Mouse (Mus musculus) megakaryocyte, adult 5-6 weeks (primary cell): Measurements from ENCODE around the gene Gm49510. TPM values are rescaled to one million over a fixed set of nuclear protein-coding genes. Genes with fewer than 3 reads are reported as not detected.

Source experiments
- ATAC-seq: 2 replicates; pipeline ENCODE4 v1.8.0; 2016; ENCODE audit warnings: mild to moderate bottlenecking, inconsistent platforms; ENCODE audit not compliant: poor library complexity, severe bottlenecking
- total RNA-seq, 2 experiments: library from RNA; stranded (forward) in 1 of 2; stranded (reverse) in 1 of 2; fragments of 153-499, 151-499 nt in 1 of 2; fragments of 221-1000, 200-1000 nt in 1 of 2; gene quantifications; 2 replicates each; pipeline versions ENCODE4 v1.2.3 to v1.2.4; 2015 to 2017

The Gm49510 gene
- total RNA-seq, 2 experiments from 2014 or later, result 1.1 TPM; not detected in 1

DNA sequence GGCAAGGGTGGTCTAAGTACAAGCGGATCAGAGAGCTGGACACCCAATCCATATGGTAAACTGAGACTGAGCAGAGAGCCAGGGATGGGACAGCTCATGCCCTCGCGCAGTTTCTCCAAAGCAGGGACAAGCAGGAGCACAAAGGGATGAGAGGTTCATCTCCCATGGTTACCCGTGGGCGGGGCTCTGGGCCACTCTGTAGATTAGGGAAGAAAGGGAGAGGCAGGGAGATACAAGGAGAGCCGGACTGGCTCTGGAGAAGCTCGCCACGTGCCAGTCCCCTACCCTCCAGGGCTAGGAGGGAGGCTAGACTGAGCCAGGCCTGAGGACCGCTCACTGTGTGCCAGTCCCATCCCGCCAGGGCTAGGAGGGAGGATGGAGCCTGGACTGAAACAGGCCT is 37.8 kb downstream of the Gm49510 start:
- ATAC-seq, result no peak

DNA sequence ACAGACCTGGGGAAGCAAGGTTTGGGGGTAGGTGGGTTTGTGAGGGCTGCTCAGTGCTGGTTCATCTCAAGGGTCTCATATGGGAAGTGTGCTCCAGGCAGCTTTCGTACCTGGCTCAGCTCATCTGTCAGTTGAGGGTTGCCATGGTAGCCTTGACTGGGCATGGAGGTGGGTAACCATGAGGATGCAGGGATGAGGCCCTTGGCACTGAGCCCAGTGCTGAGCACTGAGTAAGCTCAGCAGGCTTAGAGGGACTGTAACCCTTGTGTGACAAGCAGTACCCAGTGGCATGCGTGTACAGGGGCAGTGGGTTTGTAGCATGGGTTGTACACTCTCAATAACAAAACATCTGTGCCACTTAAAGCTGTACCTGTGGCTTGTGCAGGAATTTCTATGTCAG is 38.5 kb downstream of the Gm49510 start:
- no peak for ATAC-seq

DNA sequence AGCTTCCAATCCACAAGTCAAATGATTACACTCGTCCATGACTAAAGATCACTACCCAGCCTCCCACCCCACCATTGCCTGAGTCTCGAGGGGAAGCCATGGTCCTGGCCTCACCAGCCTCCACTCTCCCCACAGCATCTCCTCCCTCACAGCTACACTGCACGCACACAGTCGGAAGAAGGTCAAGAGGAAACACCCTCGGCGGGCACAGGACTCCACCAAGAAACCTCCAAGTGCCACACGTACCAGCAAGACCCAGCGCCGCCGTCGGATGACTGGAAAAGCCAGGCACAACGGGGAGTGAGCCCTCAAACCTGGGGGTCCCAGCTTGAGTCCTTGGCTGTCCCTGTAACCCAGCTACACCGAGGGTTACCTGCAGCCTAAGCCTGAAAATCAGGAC is 40.9 kb downstream of the Gm49510 start:
- ATAC-seq, result no peak

DNA sequence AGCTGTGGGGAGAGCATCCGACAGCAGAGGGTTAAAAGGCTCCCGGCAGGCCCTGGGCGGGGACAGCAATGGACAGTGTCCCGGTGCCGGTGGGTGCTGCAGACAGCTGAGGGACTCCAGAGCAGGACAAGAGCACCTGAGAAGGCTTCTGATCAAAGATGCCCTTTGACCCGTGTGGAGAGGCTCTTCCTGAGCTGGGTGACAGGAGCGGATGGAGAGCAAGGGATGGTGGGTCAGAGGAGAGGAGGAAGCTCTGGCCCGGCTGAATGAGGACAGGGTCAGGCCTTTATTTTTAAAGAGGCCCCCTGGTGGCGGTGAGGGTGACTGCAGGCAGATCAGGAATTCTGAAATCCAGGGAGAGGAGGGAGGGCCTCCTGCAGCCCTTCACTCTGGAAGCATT is 43.2 kb downstream of the Gm49510 start:
- peak; percentile 65 for ATAC-seq

DNA sequence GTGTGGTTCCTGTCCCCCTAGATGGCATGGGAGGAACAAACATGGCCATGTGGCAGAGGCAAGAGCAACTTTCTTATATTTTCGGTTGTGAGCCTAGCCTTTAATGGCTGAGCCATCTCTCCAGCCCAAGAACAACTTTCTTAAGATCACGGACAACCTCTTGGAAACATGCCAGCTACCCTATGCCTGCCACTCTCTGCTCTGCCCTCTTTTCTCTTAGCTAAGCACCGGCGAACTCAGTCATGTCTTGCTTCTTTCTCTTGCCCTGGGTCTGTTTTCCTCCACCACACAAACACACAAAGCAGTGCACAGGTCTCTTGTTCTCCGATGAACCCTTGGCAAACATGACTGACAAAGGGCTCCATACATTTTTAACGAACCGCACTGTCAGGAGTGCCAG is 46.8 kb downstream of the Gm49510 start:
- no peak for ATAC-seq

DNA sequence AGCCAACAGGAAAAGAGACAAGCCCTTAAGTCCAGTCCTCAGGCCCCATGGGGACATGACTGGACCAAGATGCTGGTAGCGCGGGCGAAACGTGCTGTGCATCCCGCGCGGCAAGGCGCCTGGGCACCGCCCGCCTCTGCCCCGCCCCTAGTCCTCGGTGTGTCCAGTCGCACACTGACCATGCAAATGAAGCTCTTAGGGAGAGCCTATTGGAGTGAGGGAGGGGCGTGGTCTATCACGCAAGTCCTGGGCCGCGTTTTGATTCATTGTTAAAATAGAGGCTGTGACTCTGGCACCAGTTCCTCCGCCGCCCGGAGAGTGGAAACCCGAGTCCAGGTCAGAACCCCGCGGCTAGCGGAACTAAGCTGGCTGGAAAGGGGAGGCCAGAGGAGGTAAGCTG is 48.2 kb downstream of the Gm49510 start, which contains the start of gene Triobp:
Triobp (plus strand) TSS at position 68 of the 400 bp plus-strand sequence.
- peak; percentile 98 for ATAC-seq

DNA sequence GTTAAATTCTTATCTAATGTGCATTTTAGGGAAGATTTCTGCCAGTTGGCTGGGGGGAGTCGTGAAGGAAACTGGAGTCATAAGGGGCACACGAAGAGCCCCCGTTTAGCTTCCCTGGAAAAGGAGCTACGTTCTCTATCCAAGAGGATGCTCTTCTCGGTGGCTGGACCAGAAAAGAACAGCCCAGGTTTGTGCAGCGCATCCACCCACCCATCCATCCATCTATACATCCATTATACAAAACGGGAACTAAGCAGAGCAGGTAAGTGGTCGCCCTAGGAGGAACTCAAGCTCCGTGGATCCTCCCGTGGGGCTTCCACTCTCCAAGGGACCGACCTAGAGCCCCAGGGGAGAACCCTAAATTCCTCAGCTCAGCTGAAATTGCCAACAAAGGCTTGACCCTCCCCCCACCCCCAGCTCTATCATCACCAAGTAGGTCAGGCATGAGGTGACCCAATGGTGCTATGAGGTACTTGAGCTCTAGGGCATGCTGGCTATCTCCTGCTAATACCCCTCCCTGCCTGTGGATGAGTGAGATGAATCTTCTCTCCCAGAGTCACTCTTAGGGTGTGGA is 48.8 kb downstream of the Gm49510 start:
- ATAC-seq, result no peak

DNA sequence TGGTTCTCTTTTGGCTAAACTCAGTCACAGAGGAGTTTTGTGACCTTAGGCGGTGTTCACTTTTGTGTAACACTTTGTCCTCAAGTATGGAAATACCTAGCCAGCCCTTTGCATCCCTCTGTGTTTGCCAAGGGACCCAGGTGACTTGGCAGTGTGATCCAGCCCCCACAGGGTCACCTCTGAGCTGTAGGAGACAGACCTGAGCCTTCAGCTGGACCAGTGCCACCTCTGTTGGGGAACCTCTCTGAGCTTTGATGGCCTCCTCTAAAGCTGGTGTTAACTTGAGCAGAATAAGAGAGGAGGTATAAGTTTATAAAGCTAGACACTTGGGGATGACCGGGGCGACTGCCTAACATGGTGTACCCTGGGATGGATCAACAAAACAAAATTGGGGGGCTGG is 49.4 kb downstream of the Gm49510 start:
- ATAC-seq, result no peak

DNA sequence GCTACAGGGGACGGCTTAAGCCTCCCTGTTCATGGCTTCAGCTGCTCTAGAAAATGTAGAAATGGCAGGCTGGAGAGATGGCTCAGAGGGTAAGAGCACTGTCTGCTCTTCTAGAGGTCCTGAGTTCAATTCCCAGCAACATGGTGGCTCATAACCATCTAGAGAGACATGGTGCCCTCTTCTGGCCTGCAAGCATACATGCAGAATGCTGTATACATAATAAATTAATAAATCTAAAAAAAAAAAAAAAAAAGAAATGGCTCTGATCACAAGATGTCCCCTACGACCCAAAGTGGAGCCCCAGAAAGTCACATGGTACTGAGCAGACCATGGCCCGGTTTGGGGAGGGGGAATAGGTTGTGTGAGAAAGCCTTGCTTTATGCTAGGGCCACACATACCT is 56.2 kb downstream of the Gm49510 start:
- ATAC-seq, result no peak

DNA sequence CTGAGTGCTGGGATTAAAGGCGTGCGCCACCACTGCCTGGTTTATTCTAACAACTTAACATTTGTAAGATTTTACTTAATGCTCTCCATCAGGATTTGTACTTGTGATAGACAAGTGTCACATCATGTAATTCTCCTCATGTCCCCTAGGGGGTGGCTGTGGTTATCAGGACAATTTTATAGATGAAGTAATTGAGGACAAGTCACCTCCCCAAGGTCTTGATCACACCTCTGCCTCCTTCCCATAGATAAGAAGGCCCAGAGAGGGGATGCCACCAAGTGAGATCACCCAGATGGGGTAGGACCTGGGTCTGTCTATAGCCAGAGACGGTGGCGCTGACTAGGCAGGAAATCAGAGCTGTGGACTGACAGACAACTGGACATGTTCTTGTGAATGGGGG is 56.9 kb downstream of the Gm49510 start:
- no peak for ATAC-seq

DNA sequence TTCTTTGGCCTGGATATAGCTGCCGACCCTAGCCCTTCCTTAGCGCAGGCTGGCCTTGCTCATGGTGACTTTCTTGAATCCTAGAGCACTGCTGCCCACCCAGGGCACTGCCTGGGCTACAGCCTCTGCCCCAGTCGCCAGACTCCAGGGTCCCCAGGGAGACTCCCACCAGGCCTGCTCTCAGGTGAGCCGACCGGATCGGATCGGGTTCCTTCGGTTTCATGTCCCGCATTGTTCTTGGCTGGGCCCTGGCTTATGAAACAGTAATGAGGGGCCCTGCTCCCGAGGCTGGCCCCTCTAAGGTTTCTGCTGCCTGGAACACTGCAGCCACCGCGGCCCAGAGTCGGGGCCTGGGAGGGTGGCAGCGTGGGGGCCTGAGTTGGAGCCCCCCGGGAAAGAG is 57.6 kb downstream of the Gm49510 start:
- ATAC-seq, result no peak

DNA sequence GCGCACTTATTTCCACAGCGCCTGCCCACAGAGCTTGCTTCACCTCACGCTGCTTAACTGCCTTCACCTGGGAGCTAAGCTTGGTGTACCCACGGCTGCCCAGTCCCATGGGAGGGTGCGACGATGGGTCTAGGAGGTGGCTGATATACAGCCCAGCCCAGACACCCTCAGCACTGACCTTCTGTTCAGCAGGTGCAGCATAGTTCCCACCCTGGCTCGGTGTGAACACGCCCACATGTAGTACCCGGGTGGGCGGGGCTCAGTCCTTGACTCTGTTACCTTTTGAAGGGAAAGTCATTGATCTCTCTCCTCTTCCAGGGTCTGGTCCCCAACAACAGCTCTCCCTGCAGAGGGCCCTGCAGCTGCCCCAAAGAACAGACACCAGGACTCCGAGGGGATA is 60.1 kb downstream of the Gm49510 start:
- ATAC-seq, result no peak

DNA sequence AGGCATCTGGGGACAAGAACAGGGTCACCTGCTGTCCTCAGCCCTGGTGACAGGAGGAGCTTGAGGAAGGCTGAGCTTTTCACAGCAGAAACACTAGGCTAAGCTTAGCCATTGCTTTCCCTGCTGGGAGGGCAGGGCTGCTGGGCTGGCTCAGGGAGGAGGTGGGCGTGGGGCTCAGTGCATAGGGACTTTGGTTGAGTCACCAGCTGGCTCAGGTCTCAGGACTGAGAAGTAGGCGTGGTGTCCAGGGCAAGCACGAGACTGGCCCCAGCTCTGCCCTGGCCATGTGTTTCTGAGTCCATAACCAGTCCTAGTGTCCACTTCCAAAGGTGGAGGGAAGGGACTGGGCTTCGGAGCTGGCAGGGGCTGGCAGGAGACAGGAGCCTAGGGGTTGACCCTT is 60.6 kb downstream of the Gm49510 start:
- no peak for ATAC-seq

DNA sequence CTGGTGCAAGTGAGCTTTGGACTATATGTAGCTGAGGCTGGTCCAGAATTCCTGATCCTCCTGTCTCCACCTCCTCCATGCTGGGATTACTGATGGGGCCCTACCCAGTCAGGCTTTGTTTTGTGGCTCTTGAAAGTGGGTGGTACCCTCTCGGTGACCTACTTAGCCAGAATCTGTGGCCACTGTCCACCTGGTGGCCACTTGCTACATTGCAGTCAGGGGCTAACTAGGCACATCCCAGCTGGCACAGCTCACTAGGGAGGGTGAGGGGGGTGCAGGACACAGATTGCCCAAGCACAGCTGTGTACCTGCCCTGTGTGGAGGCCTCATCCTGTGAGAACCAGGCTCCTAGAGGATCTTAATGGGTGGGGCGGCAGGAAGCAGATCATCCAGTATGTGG is 63.4 kb downstream of the Gm49510 start:
- peak; percentile 97 for ATAC-seq

Other genes starting within 250 kb of the Gm49510 start
- gene Elfn2, start 180.9 kb upstream of the Gm49510 start, total RNA-seq (2015), result 0.02 TPM in 1 of 2 replicates, not detected in the other
- gene Elfn2, start 180.9 kb upstream of the Gm49510 start, total RNA-seq (2017), result not detected in 2 replicates
- 8.8 and 9.8 TPM in 2 replicates for gene Mfng, start 126.2 kb upstream of the Gm49510 start, total RNA-seq (2015)
- 5.7 and 5.8 TPM in 2 replicates for gene Mfng, start 126.2 kb upstream of the Gm49510 start, total RNA-seq (2017)
- gene Card10, start 96.6 kb upstream of the Gm49510 start, total RNA-seq (2015), result 2.3 and 2.7 TPM in 2 replicates
- gene Card10, start 96.6 kb upstream of the Gm49510 start, total RNA-seq (2017), result 0.92 and 1.1 TPM in 2 replicates
- gene Cdc42ep1, start 57.0 kb upstream of the Gm49510 start, total RNA-seq (2015), result not detected in 2 replicates
- 0.26 TPM in 1 of 2 replicates, not detected in the other for gene Cdc42ep1, start 57.0 kb upstream of the Gm49510 start, total RNA-seq (2017)
- not detected in 2 replicates for gene Lgals2, start 44.1 kb upstream of the Gm49510 start, total RNA-seq (2015)
- 0.26 TPM in 1 of 2 replicates, not detected in the other for gene Lgals2, start 44.1 kb upstream of the Gm49510 start, total RNA-seq (2017)
- gene Gga1, start 22.5 kb upstream of the Gm49510 start, total RNA-seq (2015), result 46.0 and 52.6 TPM in 2 replicates
- 20.8 and 28.9 TPM in 2 replicates for gene Gga1, start 22.5 kb upstream of the Gm49510 start, total RNA-seq (2017)
- gene Sh3bp1, start 101 bp downstream of the Gm49510 start, total RNA-seq (2015), result 46.5 and 53.3 TPM in 2 replicates
- 34.0 and 38.2 TPM in 2 replicates for gene Sh3bp1, start 101 bp downstream of the Gm49510 start, total RNA-seq (2017)
- 3.5 and 5.1 TPM in 2 replicates for gene Pdxp, start 14.3 kb downstream of the Gm49510 start, total RNA-seq (2015)
- 2.1 and 2.6 TPM in 2 replicates for gene Pdxp, start 14.3 kb downstream of the Gm49510 start, total RNA-seq (2017)
- gene Lgals1, start 27.1 kb downstream of the Gm49510 start, total RNA-seq (2015), result 851 and 870 TPM in 2 replicates
- gene Lgals1, start 27.1 kb downstream of the Gm49510 start, total RNA-seq (2017), result 1,185 and 1,205 TPM in 2 replicates
- 28.2 and 32.4 TPM in 2 replicates for gene Nol12, start 35.3 kb downstream of the Gm49510 start, total RNA-seq (2015)
- gene Nol12, start 35.3 kb downstream of the Gm49510 start, total RNA-seq (2017), result 12.6 and 16.0 TPM in 2 replicates
- gene Triobp, start 48.1 kb downstream of the Gm49510 start, total RNA-seq (2015), result 99.4 and 106 TPM in 2 replicates
- gene Triobp, start 48.1 kb downstream of the Gm49510 start, total RNA-seq (2017), result 36.6 and 41.5 TPM in 2 replicates
- 47.9 and 51.3 TPM in 2 replicates for gene H1f0, start 128.8 kb downstream of the Gm49510 start, total RNA-seq (2015)
- 87.2 and 90.0 TPM in 2 replicates for gene H1f0, start 128.8 kb downstream of the Gm49510 start, total RNA-seq (2017)
- not detected in 2 replicates for gene Galr3, start 142.2 kb downstream of the Gm49510 start, total RNA-seq (2015)
- not detected in 2 replicates for gene Galr3, start 142.2 kb downstream of the Gm49510 start, total RNA-seq (2017)
- 13.5 and 14.3 TPM in 2 replicates for gene Ankrd54, start 163.2 kb downstream of the Gm49510 start, total RNA-seq (2015)
- 10.3 and 11.2 TPM in 2 replicates for gene Ankrd54, start 163.2 kb downstream of the Gm49510 start, total RNA-seq (2017)
- gene Eif3l, start 175.5 kb downstream of the Gm49510 start, total RNA-seq (2015), result 110 and 116 TPM in 2 replicates
- 153 and 155 TPM in 2 replicates for gene Eif3l, start 175.5 kb downstream of the Gm49510 start, total RNA-seq (2017)
- gene Micall1, start 209.2 kb downstream of the Gm49510 start, total RNA-seq (2015), result 4.4 and 6.1 TPM in 2 replicates
- gene Micall1, start 209.2 kb downstream of the Gm49510 start, total RNA-seq (2017), result 3.6 and 6.3 TPM in 2 replicates
- 46.0 and 49.2 TPM in 2 replicates for gene Polr2f, start 241.3 kb downstream of the Gm49510 start, total RNA-seq (2015)
- 39.6 and 54.1 TPM in 2 replicates for gene Polr2f, start 241.3 kb downstream of the Gm49510 start, total RNA-seq (2017)
- gene 1700088E04Rik, start 241.6 kb downstream of the Gm49510 start, total RNA-seq (2015), result not detected in 2 replicates
- not detected in 2 replicates for gene 1700088E04Rik, start 241.6 kb downstream of the Gm49510 start, total RNA-seq (2017)